Comparison of ENCODE assay signal across 8 mouse cellular contexts in genomic region chr13:55329683-55330566, GRCm38 (mm10). TPM values are rescaled to one million over a fixed set of nuclear protein-coding genes. Genes with fewer than 3 reads are reported as not detected.
DNase-seq lines count a peak whose midpoint lies in the region; ATAC-seq and TF ChIP-seq lines count a peak whose summit lies in the region.

Gene Mxd3 (minus strand): TSS chr13:55329823.

- TF ChIP-seq EP300 in liver, embryonic 14.5 days (IDR thresholded peaks at IDR 0.05; ENCODE audit: low read depth): no peak

- H3K4me2 ChIP-seq in heart, embryonic 12.5 days: peak within 1 kb of the TSS; percentile 89
- H3K4me2 ChIP-seq in kidney, embryonic 16.5 days (replicated peaks; ENCODE audit: low read depth, low read length): peak within 1 kb of the TSS; percentile 92
- H3K4me2 ChIP-seq in liver, embryonic 14.5 days (ENCODE audit: low read depth): peak within 1 kb of the TSS; percentile 98
- peak within 1 kb of the TSS; percentile 96 for H3K4me2 ChIP-seq in stomach, embryonic 15.5 days

- peak within 1 kb of the TSS; percentile 70 for H3K9ac ChIP-seq in heart, embryonic 12.5 days
- H3K9ac ChIP-seq in kidney, embryonic 16.5 days (replicated peaks; ENCODE audit: low read length): peak within 1 kb of the TSS; percentile 85
- peak within 1 kb of the TSS; percentile 91 for H3K9ac ChIP-seq in liver, embryonic 14.5 days (replicated peaks)
- peak within 1 kb of the TSS; percentile 52 for H3K9ac ChIP-seq in stomach, embryonic 15.5 days

- TF ChIP-seq POLR2A in bone marrow macrophage, adult 2 months (IDR thresholded peaks at IDR 0.05; ENCODE audit: borderline replicate concordance, low read depth, low read length): no peak
- peak; percentile 48 for TF ChIP-seq POLR2A in embryonic fibroblast, embryonic 13.5 days (IDR thresholded peaks at IDR 0.05; ENCODE audit: low read depth, low read length)

- no peaks in the 10 kb centered on the region for H3K9me3 ChIP-seq in heart, embryonic 12.5 days (replicated peaks)
- no peaks in the 10 kb centered on the region for H3K9me3 ChIP-seq in kidney, embryonic 16.5 days (ENCODE audit: low read length)
- no peaks in the 10 kb centered on the region for H3K9me3 ChIP-seq in liver, embryonic 14.5 days (ENCODE audit: control insufficient read depth, low read length)
- H3K9me3 ChIP-seq in stomach, embryonic 15.5 days: no peaks in the 10 kb centered on the region

- no peak for TF ChIP-seq CTCF in bone marrow macrophage, adult 2 months (IDR thresholded peaks at IDR 0.05; ENCODE audit: low read depth, low read length)
- no peak for TF ChIP-seq CTCF in embryonic fibroblast, embryonic 13.5 days (IDR thresholded peaks at IDR 0.05; ENCODE audit: borderline replicate concordance, insufficient read depth, low read length)
- TF ChIP-seq CTCF in liver, embryonic 14.5 days (IDR thresholded peaks at IDR 0.05; ENCODE audit: low read depth): no peak; the same call in 1 of the 2 replicates

- peak within 1 kb of the TSS; percentile 69 for H3K27ac ChIP-seq in bone marrow macrophage, adult 2 months (ENCODE audit: insufficient read depth, low read depth, low read length)
- H3K27ac ChIP-seq in embryonic fibroblast, embryonic 13.5 days (ENCODE audit: insufficient read depth, low read length): peak within 1 kb of the TSS; percentile 68
- H3K27ac ChIP-seq in heart, embryonic 12.5 days (ENCODE audit: poor library complexity, severe bottlenecking): peak within 1 kb of the TSS; percentile 84
- peak within 1 kb of the TSS; percentile 94 for H3K27ac ChIP-seq in kidney, embryonic 16.5 days (ENCODE audit: low read length)
- H3K27ac ChIP-seq in liver, embryonic 14.5 days: peak within 1 kb of the TSS; percentile 91
- H3K27ac ChIP-seq in stomach, embryonic 15.5 days: peak within 1 kb of the TSS; percentile 94

- H3K4me1 ChIP-seq in bone marrow macrophage, adult 2 months (ENCODE audit: control insufficient read depth, insufficient read depth, low read length): peaks cover 14% of the 10 kb centered on the region
- peaks cover 18% of the 10 kb centered on the region for H3K4me1 ChIP-seq in embryonic fibroblast, embryonic 13.5 days (ENCODE audit: control insufficient read depth, insufficient read depth, low read length)
- peaks cover 38% of the 10 kb centered on the region for H3K4me1 ChIP-seq in heart, embryonic 12.5 days (replicated peaks)
- peaks cover 39% of the 10 kb centered on the region for H3K4me1 ChIP-seq in kidney, embryonic 16.5 days (ENCODE audit: insufficient read depth, low read length)
- peaks cover 9 to 20% of the 10 kb centered on the region in 2 experiments for H3K4me1 ChIP-seq in liver, embryonic 14.5 days (replicated peaks; ENCODE audit: control insufficient read depth in 2 of 2, insufficient read depth in 2 of 2, low read length in 1 of 2)
- peaks cover 37% of the 10 kb centered on the region for H3K4me1 ChIP-seq in stomach, embryonic 15.5 days

- no peaks in the 10 kb centered on the region for H3K27me3 ChIP-seq in heart, embryonic 12.5 days (replicated peaks)
- no peaks in the 10 kb centered on the region for H3K27me3 ChIP-seq in kidney, embryonic 16.5 days (ENCODE audit: insufficient read depth, low read length)
- no peaks in the 10 kb centered on the region for H3K27me3 ChIP-seq in liver, embryonic 14.5 days (ENCODE audit: control insufficient read depth, insufficient read depth, low read length)
- H3K27me3 ChIP-seq in stomach, embryonic 15.5 days (replicated peaks): no peaks in the 10 kb centered on the region

- H3K4me3 ChIP-seq in bone marrow macrophage, adult 2 months (ENCODE audit: insufficient read depth, low read length): peak within 1 kb of the TSS; percentile 83
- peak within 1 kb of the TSS; percentile 80 for H3K4me3 ChIP-seq in embryonic fibroblast, embryonic 13.5 days (ENCODE audit: insufficient read depth, low read length)
- peak within 1 kb of the TSS; percentile 62 for H3K4me3 ChIP-seq in heart, embryonic 12.5 days
- H3K4me3 ChIP-seq in kidney, embryonic 16.5 days (ENCODE audit: low read length): peak within 1 kb of the TSS; percentile 79
- peak within 1 kb of the TSS; percentile 78 to 97 for H3K4me3 ChIP-seq in liver, embryonic 14.5 days (ENCODE audit: insufficient read depth in 1 of 2, low read depth in 2 of 2, low read length in 2 of 2)
- H3K4me3 ChIP-seq in stomach, embryonic 15.5 days (replicated peaks): peak within 1 kb of the TSS; percentile 75

- under 1% methylated on average over 76 of the region's 82 CpGs for WGBS in heart, embryonic 12.5 days
- WGBS in kidney, embryonic 16.5 days: 0% methylated on average over 64 of the region's 82 CpGs
- under 1% methylated on average over 81 of the region's 82 CpGs for WGBS in liver, embryonic 14.5 days (ENCODE audit: insufficient replicate concordance)
- under 1% methylated on average over 82 of the region's 82 CpGs for WGBS in stomach, embryonic 15.5 days

- H3K36me3 ChIP-seq in heart, embryonic 12.5 days: peaks cover 17% of the 10 kb centered on the region
- H3K36me3 ChIP-seq in kidney, embryonic 16.5 days (ENCODE audit: insufficient read depth, low read length): peaks cover 14% of the 10 kb centered on the region
- peaks cover 28% of the 10 kb centered on the region for H3K36me3 ChIP-seq in liver, embryonic 14.5 days (replicated peaks; ENCODE audit: control insufficient read depth, insufficient read depth, low read depth)
- H3K36me3 ChIP-seq in stomach, embryonic 15.5 days: peaks cover 13% of the 10 kb centered on the region; the same call in 1 of the 2 replicates

- ATAC-seq in heart, embryonic 12.5 days (ENCODE audit: insufficient number of reproducible peaks, low FRiP score): peak; percentile 90
- ATAC-seq in kidney, embryonic 16.5 days (ENCODE audit: low FRiP score, low TSS enrichment): peak; percentile 89
- peak; percentile 89 for ATAC-seq in liver, embryonic 14.5 days (ENCODE audit: insufficient read depth)
- peak; percentile 86 for ATAC-seq in stomach, embryonic 15.5 days (ENCODE audit: insufficient read depth, low FRiP score, low read depth)

- peak; percentile 89 for DNase-seq in CD4-positive, CD25-positive, alpha-beta regulatory T cell, adult 2 months (ENCODE audit: low read depth, low spot score)
- DNase-seq in liver, embryonic 14.5 days (ENCODE audit: low read depth in 3 of 3, low spot score in 3 of 3): peak; percentile 83 to 86 (median 84)
- DNase-seq in neural tube, embryonic 10.5 days (ENCODE audit: extremely low spot score, low spot score): peak; percentile 93

RNA-seq across cellular contexts. Expression of gene Mxd3, which starts in this region (rescaled TPM):
- polyA plus RNA-seq in bone marrow macrophage, adult 2 months (2012; ENCODE audit: insufficient read depth, insufficient read length, missing spikeins): 8.6 and 8.8 TPM in 2 replicates
- polyA plus RNA-seq in embryonic fibroblast, embryonic 13.5 days (2011; ENCODE audit: insufficient read length, low read depth, missing spikeins): 9.5 and 19.0 TPM in 2 replicates
- 14.7 and 15.2 TPM in 2 replicates for polyA plus RNA-seq in heart, embryonic 12.5 days (2016; fragmentation: Nextera tagmentation; extraction: Ambion mirVana)
- polyA plus RNA-seq in kidney, embryonic 16.5 days (2015; fragmentation: Nextera tagmentation; extraction: Ambion mirVana): 33.5 and 37.6 TPM in 2 replicates
- polyA plus RNA-seq in liver, embryonic 14.5 days (2012; rRNA removed): 32.6 and 32.8 TPM in 2 replicates
- 23.5 and 26.3 TPM in 2 replicates for polyA plus RNA-seq in liver, embryonic 14.5 days (2014; fragmentation: Nextera tagmentation; extraction: Ambion mirVana)
- 29.2 and 32.1 TPM in 2 replicates for polyA plus RNA-seq in stomach, embryonic 15.5 days (2015; fragmentation: Nextera tagmentation; extraction: Ambion mirVana)

Comparison
In these comparisons a context has a peak if more than half of its experiments do, and no peak if none do; other contexts are left out.
1. Peak in every context shown above with its lines: DNase-seq, ATAC-seq, H3K4me3 ChIP-seq and H3K27ac ChIP-seq.